Mouse (Mus musculus): ENCODE results near the gene Cideb. TPM values are rescaled to one million over a fixed set of nuclear protein-coding genes. Genes with fewer than 3 reads are reported as not detected.
"Not testable (repeated sequence)": the region's sequence is repeated elsewhere in the genome, so short reads cannot be mapped to it uniquely, and the experiment has no call there.

The Cideb gene
- polyA plus RNA-seq, 1 experiment = 797 TPM

DNA sequence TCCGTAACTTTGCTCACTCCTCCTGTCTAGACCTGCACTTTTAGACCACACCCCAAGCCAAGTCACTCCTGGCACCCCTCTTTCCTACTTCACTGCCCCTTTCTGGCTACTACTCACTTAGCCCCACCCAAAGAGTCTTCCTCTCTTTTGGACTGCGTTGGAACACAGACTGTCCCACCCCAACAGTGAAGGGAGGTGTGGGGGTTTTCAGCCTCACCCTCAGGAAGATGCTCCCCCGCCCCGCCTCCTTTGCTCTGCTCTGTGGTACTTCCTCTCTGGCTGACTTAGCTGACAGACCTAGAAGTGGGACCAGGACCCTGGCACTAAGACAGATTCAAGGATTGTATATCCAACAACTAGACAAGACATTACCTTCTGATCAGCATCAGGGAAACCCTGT, 7.4 kb upstream of the Cideb start, which contains the start of gene Ltb4r1:
Gene Ltb4r1 (plus strand): TSS at position 267 of the 400 bp plus-strand sequence.
- no peak within 1 kb of the TSS for H3K4me3 ChIP-seq (ENCODE audit: low read depth, low read length)
- whole genome bisulfite sequencing = 60% methylated on average over 4 of the region's 4 CpGs

DNA sequence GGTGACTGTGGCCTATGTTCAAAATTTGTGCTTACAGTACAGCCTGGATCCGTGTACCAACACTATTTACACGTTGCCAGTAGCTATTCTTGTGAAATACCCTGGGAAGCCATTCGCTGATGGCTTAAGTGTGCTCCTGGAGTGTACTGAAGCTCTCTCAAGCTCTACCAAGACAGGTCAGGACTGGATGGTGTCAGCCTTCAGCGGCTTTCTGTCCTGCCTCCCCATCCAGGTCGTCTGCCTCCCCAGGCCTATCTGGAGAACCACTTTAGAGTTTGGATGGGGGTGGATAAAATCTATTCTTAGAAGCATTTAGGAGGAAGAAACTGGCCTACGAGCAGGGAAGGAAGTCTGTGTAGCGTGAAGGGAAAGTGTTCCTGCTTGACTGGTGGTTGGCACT, 4.9 kb upstream of the Cideb start:
- H3K27me3 ChIP-seq (ENCODE audit: control insufficient read depth, insufficient read depth, low read length) = 0 out of 2 replicates have a peak, but pooled peaks cover 13% of the 10 kb centered on the region
- no peaks in the 10 kb centered on the region for H3K36me3 ChIP-seq (ENCODE audit: control insufficient read depth, insufficient read depth, low read length)
- TF ChIP-seq POLR2A (IDR thresholded peaks at IDR 0.05; ENCODE audit: low read depth, low read length) (no peak), CTCF (IDR thresholded peaks at IDR 0.05; ENCODE audit: extremely low read depth, insufficient read length, insufficient replicate concordance, low read depth, low read length) (no peak)
- peaks cover 16% of the 10 kb centered on the region for H3K4me1 ChIP-seq (ENCODE audit: control insufficient read depth, insufficient read depth, insufficient read length, low read length)
- H3K4me3 ChIP-seq (ENCODE audit: low read depth, low read length) = no peak overlapping the region
- no peak overlapping the region for H3K27ac ChIP-seq (ENCODE audit: insufficient read depth, low read depth, low read length)
- 66% methylated on average over 7 of the region's 7 CpGs for WGBS

More for the DNA sequence above, 7.4 kb upstream of the Cideb start, which contains the start of gene Ltb4r1:
- peaks cover 18% of the 10 kb centered on the region for H3K4me1 ChIP-seq (ENCODE audit: control insufficient read depth, insufficient read depth, insufficient read length, low read length)
- H3K27ac ChIP-seq (ENCODE audit: insufficient read depth, low read depth, low read length) = peak within 1 kb of the TSS; percentile 61; the same call in 1 of the 2 replicates
- 0 out of 2 replicates have a peak, but pooled peaks cover 13% of the 10 kb centered on the region for H3K27me3 ChIP-seq (ENCODE audit: control insufficient read depth, insufficient read depth, low read length)
- H3K36me3 ChIP-seq (ENCODE audit: control insufficient read depth, insufficient read depth, low read length) = no peaks in the 10 kb centered on the region
- TF ChIP-seq CTCF (IDR thresholded peaks at IDR 0.05; ENCODE audit: extremely low read depth, insufficient read length, insufficient replicate concordance, low read depth, low read length) (no peak), POLR2A (IDR thresholded peaks at IDR 0.05; ENCODE audit: low read depth, low read length) (no peak)

DNA sequence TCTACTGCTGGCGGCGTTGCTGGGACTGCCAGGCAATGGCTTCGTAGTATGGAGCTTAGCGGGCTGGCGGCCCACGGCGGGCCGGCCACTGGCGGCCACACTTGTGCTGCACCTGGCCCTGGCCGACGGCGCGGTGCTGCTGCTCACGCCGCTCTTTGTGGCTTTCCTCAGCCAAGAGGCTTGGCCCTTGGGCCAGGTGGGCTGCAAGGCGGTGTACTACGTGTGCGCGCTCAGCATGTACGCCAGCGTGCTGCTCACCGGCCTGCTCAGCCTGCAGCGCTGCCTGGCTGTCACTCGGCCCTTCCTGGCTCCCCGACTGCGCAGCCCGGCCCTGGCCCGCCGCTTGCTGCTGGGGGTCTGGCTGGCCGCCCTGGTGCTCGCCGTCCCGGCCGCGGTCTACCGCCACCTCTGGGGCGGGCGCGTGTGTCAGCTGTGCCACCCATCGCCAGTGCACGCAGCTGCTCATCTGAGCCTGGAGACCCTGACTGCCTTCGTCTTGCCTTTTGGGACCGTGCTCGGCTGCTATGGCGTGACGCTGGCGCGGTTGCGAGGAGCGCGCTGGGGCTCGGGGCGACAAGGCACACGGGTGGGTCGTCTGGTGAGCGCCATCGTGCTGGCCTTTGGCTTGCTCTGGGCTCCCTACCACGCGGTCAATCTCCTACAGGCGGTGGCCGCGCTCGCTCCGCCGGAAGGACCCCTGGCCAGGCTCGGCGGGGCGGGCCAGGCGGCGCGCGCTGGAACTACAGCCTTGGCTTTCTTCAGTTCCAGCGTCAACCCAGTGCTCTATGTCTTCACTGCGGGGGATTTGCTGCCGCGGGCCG, 4.0 kb upstream of the Cideb start:
- no peak overlapping the region for H3K27ac ChIP-seq (ENCODE audit: insufficient read depth, low read depth, low read length)
- no peaks in the 10 kb centered on the region for H3K36me3 ChIP-seq (ENCODE audit: control insufficient read depth, insufficient read depth, low read length)
- 0 out of 2 replicates have a peak, but pooled peaks cover 13% of the 10 kb centered on the region for H3K27me3 ChIP-seq (ENCODE audit: control insufficient read depth, insufficient read depth, low read length)
- WGBS = 2% methylated on average over 77 of the region's 77 CpGs
- peaks cover 8% of the 10 kb centered on the region for H3K4me1 ChIP-seq (ENCODE audit: control insufficient read depth, insufficient read depth, insufficient read length, low read length)
- H3K4me3 ChIP-seq (ENCODE audit: low read depth, low read length) = peak overlapping the region; percentile 60
- TF ChIP-seq CTCF (IDR thresholded peaks at IDR 0.05; ENCODE audit: extremely low read depth, insufficient read length, insufficient replicate concordance, low read depth, low read length) = peak; percentile 26; the same call in 1 of the 2 replicates
- 0 out of 2 replicates have a peak, but pooled peaks have one; percentile 26 for TF ChIP-seq POLR2A (IDR thresholded peaks at IDR 0.05; ENCODE audit: low read depth, low read length)

DNA sequence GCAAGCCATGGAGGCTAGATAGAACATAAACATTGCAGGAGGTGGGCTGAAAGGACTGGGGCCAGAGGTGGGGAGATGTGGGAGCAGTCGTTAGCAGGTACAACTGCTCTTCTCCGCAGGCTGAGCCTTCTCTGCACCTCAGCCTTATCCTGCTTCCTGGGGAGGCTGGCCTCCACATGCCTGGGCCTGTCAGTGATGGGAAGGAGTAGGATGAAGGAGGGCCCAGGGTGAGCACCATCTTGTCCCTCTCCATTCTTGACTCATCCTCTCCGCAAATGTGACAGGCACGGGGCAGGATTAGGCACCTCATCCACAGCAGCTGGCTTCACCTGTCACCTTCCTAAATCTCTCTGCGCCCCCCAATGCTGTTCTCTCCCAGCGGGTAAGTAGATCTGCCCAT, 2.9 kb upstream of the Cideb start, which contains the start of gene Ltb4r2:
Gene Ltb4r2 (plus strand): TSS at position 266 of the 400 bp plus-strand sequence.
- H3K4me1 ChIP-seq (ENCODE audit: control insufficient read depth, insufficient read depth, insufficient read length, low read length) = peaks cover 6% of the 10 kb centered on the region
- H3K36me3 ChIP-seq (ENCODE audit: control insufficient read depth, insufficient read depth, low read length) = peaks cover 3% of the 10 kb centered on the region
- peak within 1 kb of the TSS; percentile 60 for H3K4me3 ChIP-seq (ENCODE audit: low read depth, low read length)
- no peak for TF ChIP-seq POLR2A (IDR thresholded peaks at IDR 0.05; ENCODE audit: low read depth, low read length)
- TF ChIP-seq CTCF (IDR thresholded peaks at IDR 0.05; ENCODE audit: extremely low read depth, insufficient read length, insufficient replicate concordance, low read depth, low read length) = no peak
- WGBS = 92% methylated on average over 6 of the region's 6 CpGs
- H3K27ac ChIP-seq (ENCODE audit: insufficient read depth, low read depth, low read length) = no peak within 1 kb of the TSS
- H3K27me3 ChIP-seq (ENCODE audit: control insufficient read depth, insufficient read depth, low read length) = 0 out of 2 replicates have a peak, but pooled peaks cover 13% of the 10 kb centered on the region

DNA sequence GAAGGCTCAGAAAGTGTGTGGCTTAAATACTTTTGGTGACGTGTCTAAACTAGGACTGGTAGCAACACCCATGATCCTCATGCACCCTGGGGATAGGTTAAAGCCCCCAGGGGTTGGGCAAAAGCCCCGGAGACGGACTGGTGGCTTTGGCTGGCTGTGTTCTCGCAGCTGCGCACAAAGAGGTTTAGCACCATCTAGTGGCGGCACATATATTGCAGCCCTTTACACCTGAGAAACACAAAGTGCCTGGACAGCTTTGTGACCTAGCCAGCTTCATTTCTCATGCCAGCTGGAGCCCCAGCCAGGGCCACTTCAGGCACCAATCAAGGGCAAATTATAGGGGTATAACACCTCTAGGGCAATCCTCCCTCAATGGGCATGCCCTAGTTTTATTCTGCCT, 1.9 kb upstream of the Cideb start:
- not testable (repeated sequence) for H3K27ac ChIP-seq (ENCODE audit: insufficient read depth, low read depth, low read length); H3K4me3 ChIP-seq (ENCODE audit: low read depth, low read length)
- peak; percentile 63; the same call in 1 of the 2 replicates for TF ChIP-seq CTCF (IDR thresholded peaks at IDR 0.05; ENCODE audit: extremely low read depth, insufficient read length, insufficient replicate concordance, low read depth, low read length)

DNA sequence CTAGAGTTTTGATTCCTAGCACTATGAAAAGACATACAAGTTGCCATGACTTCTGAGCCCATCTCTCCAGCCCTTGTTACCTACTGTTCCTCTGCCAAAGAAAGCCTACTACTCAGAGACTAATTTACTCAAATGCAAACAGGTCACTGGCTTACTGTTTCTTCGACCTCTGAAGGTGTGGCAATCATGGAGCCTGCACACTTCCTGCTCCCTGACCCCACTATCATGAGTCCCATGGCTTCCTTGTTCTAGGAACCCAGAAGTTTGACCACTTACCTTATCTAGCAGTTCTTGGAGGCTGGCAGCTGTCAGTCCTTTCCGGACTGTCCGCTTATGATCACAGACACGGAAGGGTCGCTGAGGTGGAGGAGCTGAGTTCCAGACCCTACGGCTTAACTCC, 692 bp downstream of the Cideb start:
- peaks cover 38% of the 10 kb centered on the region for H3K36me3 ChIP-seq (ENCODE audit: control insufficient read depth, insufficient read depth, low read length)
- 0 out of 2 replicates have a peak, but pooled peaks cover 9% of the 10 kb centered on the region for H3K27me3 ChIP-seq (ENCODE audit: control insufficient read depth, insufficient read depth, low read length)
- H3K4me3 ChIP-seq (ENCODE audit: low read depth, low read length) = peak overlapping the region; percentile 68
- WGBS = 23% methylated on average over 6 of the region's 6 CpGs
- peak overlapping the region; percentile 100 for H3K27ac ChIP-seq (ENCODE audit: insufficient read depth, low read depth, low read length)
- peak; percentile 14; the same call in 1 of the 2 replicates for TF ChIP-seq POLR2A (IDR thresholded peaks at IDR 0.05; ENCODE audit: low read depth, low read length)
- no peak for TF ChIP-seq CTCF (IDR thresholded peaks at IDR 0.05; ENCODE audit: extremely low read depth, insufficient read length, insufficient replicate concordance, low read depth, low read length)
- peaks cover 6% of the 10 kb centered on the region for H3K4me1 ChIP-seq (ENCODE audit: control insufficient read depth, insufficient read depth, insufficient read length, low read length)

More for the DNA sequence above, 1.9 kb upstream of the Cideb start:
- H3K27me3 ChIP-seq (ENCODE audit: control insufficient read depth, insufficient read depth, low read length) = 0 out of 2 replicates have a peak, but pooled peaks cover 13% of the 10 kb centered on the region
- WGBS = 0% methylated on average over 6 of the region's 6 CpGs
- H3K36me3 ChIP-seq (ENCODE audit: control insufficient read depth, insufficient read depth, low read length) = peaks cover 13% of the 10 kb centered on the region
- H3K4me1 ChIP-seq (ENCODE audit: control insufficient read depth, insufficient read depth, insufficient read length, low read length) = not testable (repeated sequence)

All from small intestine, adult 2 months (tissue).